Mouse (Mus musculus) fat pad, adult 2 months (tissue): ENCODE results near the gene Nup85.

ENCODE experiments used
- DNase-seq: peaks from one replicate; pipeline ENCODE4 v3.0.0-alpha.2; 2011; ENCODE audit warnings: low read depth, low spot score; ENCODE audit errors: extremely low read depth

Gene Nup85

DNA sequence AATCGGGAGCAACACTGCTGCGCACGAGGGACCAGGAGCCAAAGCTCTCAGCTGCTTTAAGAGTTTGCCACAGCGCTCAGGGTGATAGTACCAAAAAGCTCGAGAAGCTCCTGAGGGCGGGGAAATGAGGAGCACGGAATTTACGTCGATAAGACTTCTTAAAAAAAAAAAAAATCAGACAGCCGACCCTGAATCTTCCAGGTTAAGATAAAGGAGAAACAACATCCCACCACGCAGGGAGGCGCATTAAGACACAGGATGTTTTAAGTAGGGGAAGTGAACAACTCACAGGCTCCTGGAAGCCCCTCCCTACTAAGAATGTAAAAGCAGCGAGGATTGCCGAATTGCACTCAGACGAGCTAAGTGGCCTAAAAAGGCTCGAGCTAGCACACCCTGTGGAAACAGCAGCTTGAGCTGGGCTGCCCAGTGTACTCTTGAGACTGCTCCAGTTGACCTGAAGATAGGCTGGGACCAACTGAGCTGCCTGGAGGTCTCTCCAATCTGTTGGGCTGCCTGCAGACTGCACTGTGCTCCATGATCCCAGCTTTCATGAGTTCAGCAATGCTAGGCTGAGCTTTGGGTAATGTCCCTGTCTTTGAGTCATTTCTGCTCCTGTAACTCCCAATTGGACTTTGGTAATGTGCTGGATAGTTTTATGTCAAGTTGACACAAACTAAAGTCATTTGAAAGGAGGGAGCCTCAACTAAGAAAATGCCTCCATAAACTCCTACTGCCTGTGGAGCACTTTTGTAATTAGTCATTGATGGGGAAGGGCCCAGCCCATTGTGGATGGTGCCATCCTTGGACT is 49.1 kb downstream of the Nup85 start:
- DNase-seq = no peak

DNA sequence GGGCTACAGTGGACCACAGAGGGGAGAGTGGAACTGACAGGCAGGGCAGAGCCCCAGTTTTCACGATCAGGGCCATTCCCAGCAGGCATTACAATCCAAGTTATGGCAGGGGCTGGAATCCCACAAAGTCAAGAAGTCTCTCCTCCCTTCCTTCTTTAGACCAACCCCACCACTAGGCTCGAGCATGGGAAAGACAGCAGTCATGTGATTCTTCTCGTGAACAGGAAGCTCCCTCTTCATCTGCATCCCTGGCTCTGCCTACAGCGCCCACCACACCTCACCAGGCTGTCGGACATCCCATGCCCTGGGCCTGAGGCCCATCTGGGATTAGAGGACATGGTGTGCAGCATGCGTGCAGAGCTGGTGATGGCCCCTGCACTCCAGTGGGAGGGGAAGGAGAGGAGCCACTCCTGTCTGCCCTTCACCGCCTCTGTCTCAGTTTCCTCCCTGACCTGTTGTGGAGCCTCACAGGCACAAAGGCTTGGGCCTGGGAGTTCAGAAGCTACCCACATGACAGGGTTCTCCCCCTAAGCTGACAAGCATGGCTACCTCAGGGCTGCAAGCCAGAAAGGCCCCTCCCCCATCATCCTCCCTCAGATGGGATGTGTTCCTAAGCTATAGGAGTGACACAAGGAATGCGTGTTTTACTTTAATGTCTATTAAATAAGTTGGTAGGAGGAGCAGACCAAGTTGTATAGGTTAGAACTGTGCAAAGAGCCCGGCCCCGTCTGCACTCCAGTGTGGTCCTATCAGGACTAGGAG is 50.3 kb downstream of the Nup85 start:
- no peak for DNase-seq

DNA sequence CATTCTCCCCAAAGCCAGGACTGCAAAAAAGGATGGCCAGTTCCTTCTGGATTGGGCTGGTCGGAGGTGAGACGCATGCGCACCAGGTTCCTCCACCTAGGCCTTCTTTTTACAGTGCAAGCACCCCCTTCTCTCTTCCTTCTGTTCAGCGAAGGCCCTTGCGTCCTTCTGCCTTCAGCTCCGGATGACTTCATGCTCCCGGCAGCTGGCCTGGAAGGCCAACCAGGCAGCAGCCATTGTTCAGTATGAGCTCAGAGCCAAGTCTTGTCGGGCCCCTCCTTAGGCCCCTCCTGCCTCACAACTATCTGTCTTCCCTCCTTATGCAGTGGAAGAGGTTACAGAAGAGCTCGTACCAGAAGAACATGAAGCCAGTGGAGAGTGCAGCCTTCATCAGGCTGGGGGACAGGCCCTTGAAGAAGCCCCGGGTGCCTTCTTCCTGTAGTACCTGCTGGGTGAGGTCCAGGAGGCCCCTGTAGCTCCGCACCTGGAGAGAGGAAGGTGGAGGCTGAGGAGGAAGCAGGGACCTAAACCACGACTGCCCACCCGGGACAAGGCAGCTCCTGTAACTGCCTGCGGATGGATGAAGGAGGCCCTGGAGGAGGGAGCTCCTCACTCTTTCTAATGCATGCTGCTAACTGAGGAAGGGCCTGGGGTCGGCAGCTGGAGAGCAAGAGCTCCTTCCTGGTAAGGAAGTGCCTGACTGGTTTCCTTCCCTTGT is 51.0 kb downstream of the Nup85 start:
- DNase-seq = no peak

DNA sequence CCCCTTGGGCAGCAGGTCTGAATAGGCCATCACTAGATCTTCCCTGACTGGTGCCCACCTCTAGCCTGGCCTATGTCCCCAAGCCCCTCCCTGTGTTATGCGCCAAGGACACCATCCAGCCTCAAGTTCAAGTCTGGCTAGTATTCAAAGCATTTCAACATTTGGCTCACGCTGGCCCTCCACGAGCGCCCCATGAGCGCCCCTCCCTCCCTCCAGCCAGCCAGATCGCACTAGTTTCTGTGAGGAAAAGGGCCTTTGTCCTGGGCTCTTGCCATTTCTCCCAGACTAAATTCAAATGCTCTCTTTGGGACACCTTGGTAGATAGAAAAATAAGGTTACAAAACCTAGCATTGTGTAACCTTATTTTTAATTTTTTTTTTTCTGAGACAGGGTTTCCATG is 51.6 kb downstream of the Nup85 start:
- no peak for DNase-seq

DNA sequence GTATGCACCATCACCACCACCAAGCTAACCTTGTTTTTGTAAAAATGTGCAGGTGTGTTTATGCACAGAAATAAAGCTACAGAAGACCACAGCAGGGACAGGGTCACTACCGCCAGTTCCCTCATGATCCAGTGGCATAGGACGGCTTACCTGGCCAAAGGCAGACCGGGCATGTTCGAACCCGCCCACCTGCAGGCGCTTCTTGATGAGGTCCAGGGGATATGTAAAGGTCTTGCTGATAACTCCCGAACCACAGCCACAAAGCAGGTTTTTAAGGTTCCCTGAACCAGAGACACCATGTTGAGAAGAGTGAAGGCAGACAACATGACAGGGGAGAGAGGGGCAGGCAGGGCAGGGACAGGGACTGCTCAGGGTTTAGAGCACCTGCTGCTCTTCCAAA is 52.1 kb downstream of the Nup85 start:
- DNase-seq = no peak

DNA sequence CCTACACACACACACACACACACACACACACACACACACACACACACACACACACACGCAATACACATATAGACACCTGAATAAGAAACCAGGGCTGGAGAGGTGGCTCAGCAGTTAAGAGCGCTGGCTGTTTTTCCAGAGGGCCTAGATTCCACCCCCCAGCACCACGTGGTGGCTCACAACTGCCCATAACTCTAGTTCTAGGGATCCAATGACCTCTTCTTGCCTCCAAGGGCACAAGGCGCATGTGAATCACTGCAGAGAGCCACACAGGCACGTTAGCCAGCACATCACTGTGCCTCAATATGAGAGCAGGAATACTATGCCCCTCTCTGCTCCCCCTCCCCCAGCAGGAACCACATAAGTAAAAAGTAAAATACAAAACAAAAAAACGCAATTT is 52.7 kb downstream of the Nup85 start:
- no peak for DNase-seq

DNA sequence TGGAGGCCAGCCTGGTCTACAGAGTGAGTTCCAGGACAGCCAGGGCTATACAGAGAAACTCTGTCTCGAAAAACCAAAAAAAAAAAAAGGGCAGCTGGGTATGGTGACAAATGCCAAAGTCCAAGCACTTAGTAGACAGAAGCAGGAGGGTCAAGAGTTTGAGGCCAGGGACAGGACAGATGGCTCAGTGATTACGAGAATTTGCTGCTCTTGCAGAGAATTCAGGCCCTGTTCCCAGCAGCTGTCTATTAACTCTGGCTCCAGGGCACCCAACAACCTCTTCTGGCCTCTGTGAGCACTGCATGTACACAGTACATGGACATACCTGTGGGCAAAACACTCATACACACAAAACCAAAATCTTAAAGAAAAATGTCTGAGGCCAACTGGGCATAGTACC is 53.8 kb downstream of the Nup85 start:
- DNase-seq = no peak

DNA sequence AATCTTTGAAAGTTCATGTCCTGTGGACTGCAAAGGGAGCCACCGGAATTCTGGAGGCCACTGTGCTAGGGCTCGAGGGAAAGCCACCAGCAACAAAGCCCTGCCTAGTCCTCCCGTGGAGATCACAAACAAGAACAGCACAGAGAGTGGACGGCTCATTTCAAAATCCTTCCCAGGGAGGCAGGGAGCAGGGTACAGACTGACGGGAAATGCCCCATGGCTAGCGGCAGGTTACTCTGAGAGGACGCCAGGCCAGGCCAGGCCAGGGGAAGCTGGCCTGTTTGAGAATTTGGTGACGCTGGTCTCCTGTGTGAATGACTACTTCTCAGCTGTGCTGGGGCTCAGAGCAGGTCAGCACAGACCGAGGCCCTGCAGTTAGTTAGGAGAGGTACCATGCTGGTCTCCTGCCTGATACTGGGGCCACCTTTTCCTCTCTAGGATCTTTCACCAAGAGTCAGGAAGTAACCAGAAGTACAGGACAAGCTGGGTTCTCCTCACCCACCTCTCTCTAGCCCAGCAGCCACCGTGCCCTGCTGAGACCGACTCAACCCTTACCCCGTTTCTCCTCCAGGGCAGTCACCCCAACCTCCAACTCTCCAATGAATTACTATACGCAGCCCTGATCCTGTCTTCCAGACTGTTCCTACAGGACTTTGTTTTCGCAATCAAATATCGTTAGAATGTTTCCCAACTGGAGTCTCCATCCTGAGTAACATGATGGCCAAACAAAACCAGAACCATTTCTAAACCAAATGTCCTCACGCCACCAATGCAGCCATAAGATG is 54.7 kb downstream of the Nup85 start:
- DNase-seq = no peak

DNA sequence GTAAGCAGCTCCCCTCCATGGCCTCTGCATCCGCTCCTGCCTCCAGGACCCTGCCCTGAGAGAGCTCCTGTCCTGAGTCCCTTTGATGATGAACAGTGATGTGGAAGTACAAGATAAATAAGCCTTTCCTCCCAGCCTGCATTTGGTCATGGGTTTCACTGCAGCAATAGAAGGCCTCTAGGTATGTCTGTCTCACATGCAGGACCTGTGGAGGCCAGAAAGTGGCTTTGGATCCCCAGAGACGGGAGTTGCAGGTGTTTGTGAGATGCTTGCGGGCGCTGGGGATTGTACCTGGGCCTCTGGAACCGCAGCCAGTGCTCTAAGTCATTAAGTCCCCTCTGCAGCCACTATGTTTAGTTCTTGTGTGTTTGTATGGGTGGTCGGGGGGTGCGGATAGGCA is 55.7 kb downstream of the Nup85 start:
- no peak for DNase-seq

DNA sequence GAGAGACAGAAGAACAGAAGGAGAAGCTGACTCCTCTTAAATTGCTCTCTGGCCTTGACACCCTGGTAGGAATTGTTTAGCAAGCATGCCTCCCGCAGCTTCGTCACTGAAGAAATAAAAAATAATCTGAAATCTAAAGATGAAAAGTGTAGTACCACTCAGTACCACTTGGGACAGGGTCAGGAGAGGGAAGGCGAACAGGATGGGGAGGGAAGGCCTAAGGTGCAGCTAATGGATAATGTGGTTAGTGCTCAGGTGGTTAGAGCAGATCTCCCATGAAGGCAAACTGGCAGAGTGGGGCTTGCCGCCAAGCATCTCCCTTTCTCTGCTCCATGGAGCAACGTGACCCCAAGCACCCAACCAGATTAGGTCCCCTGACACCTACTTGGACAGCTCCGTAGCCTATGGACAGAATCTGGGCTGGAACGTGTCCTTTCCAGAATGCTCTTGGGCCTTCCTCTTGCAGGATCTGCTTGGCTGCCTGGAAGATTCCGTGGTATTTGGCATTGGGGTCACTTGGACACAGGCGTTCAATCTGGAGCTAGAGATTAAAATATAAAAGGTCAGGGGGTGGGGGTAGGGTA is 59.3 kb downstream of the Nup85 start:
- DNase-seq = no peak

DNA sequence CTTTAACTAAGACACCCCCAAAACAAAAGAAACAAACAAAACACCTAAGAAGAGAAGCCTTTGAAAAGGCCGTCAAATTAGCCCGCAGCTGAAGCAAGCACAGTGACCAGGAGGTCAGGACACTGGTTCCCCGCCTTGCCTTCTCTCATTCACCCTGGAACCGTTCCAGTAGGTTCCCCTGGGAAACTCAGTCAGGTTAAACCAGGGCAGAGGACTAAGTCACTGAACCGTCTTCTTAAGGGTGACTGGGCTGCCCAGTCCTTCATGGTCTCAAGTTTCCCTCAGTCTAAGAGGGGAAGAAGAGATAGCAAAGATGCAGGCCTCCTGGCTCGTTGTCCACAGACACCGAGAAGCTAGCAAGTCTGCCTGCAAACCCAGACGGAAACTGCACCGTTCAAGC is 61.6 kb downstream of the Nup85 start:
- DNase-seq = no peak

DNA sequence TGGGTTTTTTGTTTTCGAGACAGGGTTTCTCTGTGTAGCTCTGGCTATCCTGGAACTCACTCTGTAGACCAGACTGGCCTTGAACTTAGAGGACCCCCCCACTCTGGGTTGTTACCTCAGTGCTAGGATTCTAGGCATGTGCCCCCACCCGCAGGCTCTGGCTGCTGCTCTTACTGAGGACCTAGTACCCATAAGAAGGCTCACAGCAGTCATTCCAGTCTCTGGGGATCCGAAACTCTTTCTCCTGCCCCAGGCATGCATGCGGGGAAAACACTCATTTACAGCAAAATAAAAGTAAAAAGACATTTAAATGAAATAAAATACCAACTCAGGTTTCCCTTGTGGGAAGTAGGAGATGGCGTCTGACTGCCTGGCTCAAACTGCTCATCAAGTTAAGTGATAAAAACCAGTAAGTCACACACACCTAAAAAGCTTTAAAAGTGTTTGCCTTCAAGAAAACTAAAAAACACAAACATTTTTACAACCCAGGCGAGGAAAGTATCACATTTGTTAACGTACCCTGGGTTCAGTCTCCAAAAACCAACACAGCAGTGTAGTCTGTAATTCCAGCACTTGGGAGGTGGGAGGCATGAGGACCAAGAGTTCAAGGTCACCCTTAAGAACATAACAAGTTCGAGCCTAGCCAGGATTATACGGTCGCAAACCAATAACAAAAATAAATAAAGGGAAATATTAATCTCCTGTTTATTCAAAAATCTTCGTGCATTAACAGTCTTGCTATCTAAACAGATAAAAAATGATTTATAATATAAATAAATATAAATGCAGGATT is 62.8 kb downstream of the Nup85 start:
- no peak for DNase-seq

DNA sequence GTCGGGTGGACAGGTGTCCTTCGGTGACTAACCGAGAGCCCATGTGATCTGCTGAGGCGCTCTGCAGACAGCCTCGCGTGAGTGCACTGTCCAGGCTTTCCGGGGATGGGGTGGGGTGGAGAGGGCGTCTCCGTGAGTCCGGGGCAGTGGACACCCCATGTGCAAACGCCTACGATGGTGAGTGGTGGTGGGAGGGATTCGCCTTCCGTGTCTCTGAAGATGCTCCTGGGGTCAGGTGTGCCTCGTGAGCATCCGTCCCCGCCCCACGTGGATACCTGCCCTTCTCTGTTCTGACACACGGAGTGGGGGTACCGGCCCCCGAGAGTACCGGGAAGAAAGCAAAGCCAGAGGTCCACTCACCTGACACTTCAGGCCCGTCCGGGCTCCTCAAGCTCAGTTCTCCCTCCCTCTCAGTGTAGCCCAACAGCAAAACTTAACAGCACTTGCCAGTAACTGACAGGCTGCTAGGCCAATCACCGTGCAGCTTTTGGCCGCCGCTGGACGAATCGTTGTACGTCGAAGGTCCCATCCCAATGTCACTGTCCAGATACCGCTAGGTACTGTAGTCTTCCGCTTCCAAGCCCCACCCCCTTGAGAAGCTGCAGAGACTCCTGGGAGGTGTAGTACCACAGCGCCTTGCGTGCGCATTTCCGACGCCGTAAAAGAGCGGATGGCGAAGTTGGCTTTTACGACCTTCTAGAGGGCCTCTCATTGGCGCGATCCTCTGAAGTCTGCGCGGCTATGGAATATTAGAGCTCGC is 63.7 kb downstream of the Nup85 start, which contains the start of gene Slc25a19:
Slc25a19 (minus strand) TSS at position 591 of the 760 bp plus-strand sequence.
- peak; percentile 99 for DNase-seq

DNA sequence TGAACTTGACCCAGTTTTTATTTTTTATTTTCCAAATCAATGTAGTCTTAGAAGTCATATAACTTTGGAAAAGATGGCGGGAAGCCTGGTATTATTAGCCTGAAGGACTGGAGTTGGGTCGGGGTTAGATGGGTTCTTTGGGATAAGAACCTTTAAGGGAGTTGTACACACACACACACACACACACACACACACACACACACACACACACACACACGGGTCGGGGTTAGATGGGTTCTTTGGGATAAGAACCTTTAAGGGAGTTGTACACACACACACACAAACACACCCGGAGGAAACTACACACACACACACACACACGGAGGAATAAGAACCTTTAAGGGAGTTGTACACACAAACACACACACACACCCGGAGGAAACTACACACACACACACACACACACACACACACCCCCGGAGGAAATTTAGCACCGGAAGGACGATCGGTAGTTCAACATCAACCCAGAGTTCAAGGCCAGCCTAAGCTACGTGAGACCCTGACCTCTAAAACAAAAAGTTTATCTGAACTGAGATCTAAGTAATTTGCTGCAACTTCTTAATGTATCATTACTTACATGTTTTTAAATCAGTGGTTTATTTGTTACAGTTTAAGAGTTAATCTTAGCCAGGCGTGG is 64.3 kb downstream of the Nup85 start:
- DNase-seq = no peak

DNA sequence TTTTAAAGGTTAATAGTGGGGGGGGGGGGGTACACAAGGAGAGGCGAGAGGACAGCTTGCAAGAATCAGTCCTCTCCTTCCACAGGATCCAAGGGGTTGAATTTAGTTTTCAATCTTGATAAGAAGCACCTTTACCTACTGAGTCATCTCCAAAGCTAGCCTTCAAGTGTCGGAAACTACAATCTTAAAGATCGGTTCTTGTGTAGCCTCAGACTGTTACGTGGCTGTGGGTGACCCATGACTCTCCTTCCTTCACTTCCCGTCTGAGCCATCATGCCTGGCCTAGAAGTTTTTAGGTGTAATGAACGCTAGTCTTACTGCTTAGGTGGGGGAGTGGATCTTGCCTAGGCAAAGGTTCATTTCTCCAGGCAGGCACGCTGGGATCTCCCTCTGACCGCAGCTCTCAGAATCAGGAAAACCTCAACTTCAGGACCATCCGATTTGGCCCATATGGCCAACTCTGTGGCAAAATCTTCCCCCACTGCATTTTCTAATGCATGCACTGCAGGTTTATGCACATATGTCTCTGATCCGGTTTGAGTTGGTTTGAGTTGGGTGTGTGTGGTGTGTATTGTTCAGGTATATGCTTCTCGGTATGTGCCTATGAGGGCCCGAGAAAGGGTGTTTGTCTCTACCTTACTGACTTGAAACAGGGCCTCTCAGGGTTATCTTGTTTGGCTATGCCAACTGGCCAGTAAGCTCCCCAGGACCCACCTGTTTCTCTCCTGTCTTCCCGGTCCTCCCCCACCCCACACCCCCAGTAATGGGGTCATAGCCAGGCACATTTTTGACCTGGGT is 65.7 kb downstream of the Nup85 start:
- DNase-seq = no peak

DNA sequence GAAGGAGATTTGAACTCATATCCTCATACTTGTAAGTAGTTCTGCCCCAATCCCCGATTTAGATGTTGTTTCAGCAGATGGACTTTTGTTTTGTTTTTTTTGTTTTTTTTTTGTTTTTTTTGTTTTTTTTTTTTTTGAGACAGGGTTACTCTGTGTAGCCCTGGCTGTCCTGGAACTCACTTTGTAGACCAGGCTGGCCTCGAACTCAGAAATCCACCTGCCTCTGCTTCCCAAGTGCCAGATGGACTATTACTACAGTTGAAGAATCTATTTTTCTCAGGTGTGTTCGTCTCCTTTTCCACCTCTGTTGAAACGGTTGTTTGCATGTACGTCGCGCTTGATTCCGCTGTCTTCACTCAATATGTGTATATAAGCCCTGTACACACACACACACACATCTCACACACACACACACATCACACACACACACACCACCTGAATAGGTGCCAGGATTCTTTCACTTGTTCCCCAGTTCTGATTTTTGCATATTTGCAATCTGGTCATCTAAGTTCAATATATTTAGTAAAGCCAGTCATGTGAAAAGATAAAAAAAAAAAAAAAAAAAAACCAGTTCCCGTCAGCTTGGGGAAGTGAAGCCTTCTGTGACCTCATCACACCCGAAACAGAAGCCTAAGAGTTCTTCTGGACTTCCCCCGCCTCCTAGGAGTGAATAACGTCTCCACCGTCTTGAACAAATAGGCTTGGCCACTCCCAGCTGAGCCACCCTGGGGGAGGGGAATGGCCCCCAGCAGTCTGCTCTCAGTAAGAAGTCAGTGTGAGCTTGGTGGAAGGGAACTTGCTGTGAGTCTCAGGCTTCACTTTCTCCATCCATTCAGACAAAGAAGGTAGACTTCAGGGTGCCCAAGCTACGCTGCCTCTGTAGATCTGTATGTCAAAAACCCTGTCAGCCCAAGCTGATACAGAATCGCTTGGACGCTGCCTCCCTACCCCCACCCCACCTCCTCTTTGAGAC is 66.6 kb downstream of the Nup85 start:
- no peak for DNase-seq

DNA sequence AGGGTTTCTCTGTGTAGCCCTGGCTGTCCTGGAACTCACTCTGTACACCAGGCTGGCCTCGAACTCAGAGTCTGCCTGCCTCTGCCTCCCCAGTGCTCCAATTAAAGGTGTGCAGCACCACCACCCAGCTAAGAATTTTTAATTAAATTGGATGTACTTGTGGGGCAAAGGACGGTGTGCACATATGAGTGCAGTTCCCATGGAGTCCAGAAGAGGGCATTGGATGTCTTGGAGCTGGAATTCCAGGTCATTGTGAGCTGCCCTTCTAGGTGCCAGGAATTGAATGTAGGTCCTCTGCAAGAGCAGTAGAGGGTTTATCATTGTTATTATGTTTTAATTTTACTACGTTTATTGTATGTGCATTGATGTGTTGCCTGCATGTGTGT is 67.3 kb downstream of the Nup85 start:
- no peak for DNase-seq
